Mouse (Mus musculus) hindbrain, embryonic 16.5 days (tissue): ENCODE data around the gene Gjb2. TPM values are rescaled to one million over a fixed set of nuclear protein-coding genes. Genes with fewer than 3 reads are reported as not detected.

ENCODE experiments used
- polyA plus RNA-seq: library from polyadenylated mRNA; unstranded; fragments of >200 nt; fragmentation: Nextera tagmentation; extraction: Ambion mirVana; gene quantifications from 2 replicates; pipeline ENCODE4 v1.2.1, GENCODE M21; 2015

Gjb2 gene
- polyA plus RNA-seq, 1 experiment from 2014 or later = 17.4 TPM

Other genes starting within 250 kb of the Gjb2 start
- gene Zmym2, start 218.0 kb downstream of the Gjb2 start, polyA plus RNA-seq = 44.9 and 54.4 TPM in 2 replicates
- gene Gja3, start 46.6 kb downstream of the Gjb2 start, polyA plus RNA-seq = 0.50 and 1.6 TPM in 2 replicates
- 0.10 TPM in 1 of 2 replicates, not detected in the other for gene Gm4491, start 11.2 kb upstream of the Gjb2 start, polyA plus RNA-seq
- 25.8 and 26.0 TPM in 2 replicates for gene Gjb6, start 28.9 kb upstream of the Gjb2 start, polyA plus RNA-seq